Mouse (Mus musculus) cerebellum, adult 2 months (tissue): ENCODE measurements around the gene Atxn7l1.

Experiments used
- CTCF ChIP-seq: fragments of 200-500 bp; IDR thresholded peaks from 2 replicates; pipeline ENCODE4 v1.5.1; 2011; ENCODE audit warnings: low read depth, mild to moderate bottlenecking, control low read depth, low read length, moderate library complexity, borderline replicate concordance; ENCODE audit not compliant: insufficient read depth
- POLR2A ChIP-seq: fragments of 200-500 bp; IDR thresholded peaks from 2 replicates; pipeline ENCODE4 v1.6.1; 2011; ENCODE audit warnings: low read length, control low read depth, borderline replicate concordance; ENCODE audit not compliant: insufficient read depth

GRCm38 (mm10) chr12:33176555-33176900, 29.0 kb downstream of the Atxn7l1 start:
- TF ChIP-seq CTCF: no peak
- TF ChIP-seq POLR2A: no peak
